Mouse (Mus musculus): Measurements from ENCODE around the gene Zmiz1. TPM values are rescaled to one million over a fixed set of nuclear protein-coding genes. Genes with fewer than 3 reads are reported as not detected.

The Zmiz1 gene
- polyA plus RNA-seq, 1 experiment from 2014 or later, result 6.1 TPM

- H3K27me3 ChIP-seq (ENCODE audit: control insufficient read depth, insufficient read depth, low read depth, low read length), result no peaks in the 10 kb centered on the region
- no peak overlapping the region for H3K4me3 ChIP-seq (ENCODE audit: low read depth, low read length)
- 46% methylated on average over 14 of the region's 14 CpGs for WGBS (ENCODE audit: insufficient replicate concordance)
- H3K4me1 ChIP-seq (ENCODE audit: control insufficient read depth, low read depth, low read length), result peaks cover 8% of the 10 kb centered on the region; the same call in 1 of the 2 replicates
- no peak overlapping the region for H3K4me2 ChIP-seq (ENCODE audit: low read depth, low read length)
- no peak overlapping the region for H3K9ac ChIP-seq (ENCODE audit: low read depth, low read length)
- no peaks in the 10 kb centered on the region for H3K36me3 ChIP-seq (ENCODE audit: control insufficient read depth, insufficient read depth)
- H3K27ac ChIP-seq (ENCODE audit: low read length), result no peak overlapping the region; the same call in 1 of the 2 replicates
- no peaks in the 10 kb centered on the region for H3K9me3 ChIP-seq (replicated peaks; ENCODE audit: control insufficient read depth, low read length)
- ATAC-seq (ENCODE audit: low read depth), result no peak; the same call in 1 of the 2 replicates
Observed at GRCm38 (mm10) chr14:25546852-25547621, 88.1 kb downstream of the Zmiz1 start.

GRCm38 (mm10) chr14:25547882-25548281 is 88.9 kb downstream of the Zmiz1 start:
- no peaks in the 10 kb centered on the region for H3K9me3 ChIP-seq (replicated peaks; ENCODE audit: control insufficient read depth, low read length)
- no peak overlapping the region for H3K9ac ChIP-seq (ENCODE audit: low read depth, low read length)
- H3K36me3 ChIP-seq (ENCODE audit: control insufficient read depth, insufficient read depth), result no peaks in the 10 kb centered on the region
- no peak overlapping the region for H3K4me2 ChIP-seq (ENCODE audit: low read depth, low read length)
- H3K27me3 ChIP-seq (ENCODE audit: control insufficient read depth, insufficient read depth, low read depth, low read length), result no peaks in the 10 kb centered on the region
- H3K4me3 ChIP-seq (ENCODE audit: low read depth, low read length), result no peak overlapping the region
- peaks cover 8% of the 10 kb centered on the region; the same call in 1 of the 2 replicates for H3K4me1 ChIP-seq (ENCODE audit: control insufficient read depth, low read depth, low read length)
- H3K27ac ChIP-seq (ENCODE audit: low read length), result peak overlapping the region; percentile 42; the same call in 1 of the 2 replicates
- 53% methylated on average over 9 of the region's 9 CpGs for WGBS (ENCODE audit: insufficient replicate concordance)
- no peak for ATAC-seq (ENCODE audit: low read depth)

DNA sequence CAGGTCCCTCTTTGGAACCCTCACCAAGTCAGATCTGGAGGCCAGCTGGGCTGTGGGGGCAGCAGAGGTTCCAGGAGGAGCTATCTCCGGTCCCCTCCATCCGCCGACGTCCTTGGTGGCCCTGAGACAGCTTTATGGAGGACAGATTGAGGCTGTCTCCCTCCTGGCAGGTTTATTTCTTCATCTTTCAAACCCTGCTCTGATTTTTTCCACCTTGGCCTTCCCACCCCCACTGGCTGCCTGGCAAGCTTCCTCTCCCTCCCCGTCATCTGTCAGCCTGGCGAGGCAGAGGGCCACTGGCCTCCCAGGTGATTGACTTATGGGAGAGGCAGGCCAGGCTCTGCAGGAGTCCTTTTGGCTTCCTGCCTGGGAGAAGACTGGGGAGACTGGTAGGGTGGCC is 89.7 kb downstream of the Zmiz1 start:
- H3K4me2 ChIP-seq (ENCODE audit: low read depth, low read length), result no peak overlapping the region
- no peak for ATAC-seq (ENCODE audit: low read depth)
- no peak overlapping the region for H3K27ac ChIP-seq (ENCODE audit: low read length)
- no peak overlapping the region for H3K4me3 ChIP-seq (ENCODE audit: low read depth, low read length)
- 65% methylated on average over 6 of the region's 6 CpGs for WGBS (ENCODE audit: insufficient replicate concordance)
- peaks cover 6% of the 10 kb centered on the region; the same call in 1 of the 2 replicates for H3K4me1 ChIP-seq (ENCODE audit: control insufficient read depth, low read depth, low read length)
- H3K27me3 ChIP-seq (ENCODE audit: control insufficient read depth, insufficient read depth, low read depth, low read length), result no peaks in the 10 kb centered on the region
- H3K9ac ChIP-seq (ENCODE audit: low read depth, low read length), result no peak overlapping the region
- no peaks in the 10 kb centered on the region for H3K36me3 ChIP-seq (ENCODE audit: control insufficient read depth, insufficient read depth)
- H3K9me3 ChIP-seq (replicated peaks; ENCODE audit: control insufficient read depth, low read length), result no peaks in the 10 kb centered on the region

DNA sequence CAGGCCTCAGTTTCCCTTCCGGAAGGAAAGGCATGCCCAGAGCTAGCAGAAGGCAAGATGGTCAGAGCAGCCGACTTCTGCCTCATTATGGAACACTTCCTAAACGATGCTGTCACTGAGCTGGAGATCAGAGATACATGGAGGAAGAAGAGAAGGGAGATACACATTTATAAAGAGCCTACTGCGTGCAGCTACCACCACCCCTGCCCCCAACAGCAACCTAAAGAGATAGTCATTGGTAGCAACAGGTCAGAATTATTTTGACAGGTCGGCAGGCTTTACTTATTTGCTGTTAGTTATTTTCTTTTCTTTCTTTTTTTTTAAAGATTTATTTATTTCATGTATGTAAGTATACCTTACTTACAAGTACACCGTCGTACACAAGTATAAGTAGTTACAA is 90.1 kb downstream of the Zmiz1 start:
- Histone ChIP-seq H3K9ac (ENCODE audit: low read depth, low read length) (no peak overlapping the region), H3K27me3 (ENCODE audit: control insufficient read depth, insufficient read depth, low read depth, low read length) (no peaks in the 10 kb centered on the region), H3K4me3 (ENCODE audit: low read depth, low read length) (no peak overlapping the region), H3K4me1 (ENCODE audit: control insufficient read depth, low read depth, low read length) (peaks cover 6% of the 10 kb centered on the region; the same call in 1 of the 2 replicates), H3K4me2 (ENCODE audit: low read depth, low read length) (no peak overlapping the region), H3K27ac (ENCODE audit: low read length) (no peak overlapping the region), H3K9me3 (replicated peaks; ENCODE audit: control insufficient read depth, low read length) (no peaks in the 10 kb centered on the region), H3K36me3 (ENCODE audit: control insufficient read depth, insufficient read depth) (no peaks in the 10 kb centered on the region)
- ATAC-seq (ENCODE audit: low read depth), result no peak
- WGBS (ENCODE audit: insufficient replicate concordance), result 71% methylated on average over 7 of the region's 7 CpGs

GRCm38 (mm10) chr14:25549871-25550840 is 91.2 kb downstream of the Zmiz1 start:
- no peaks in the 10 kb centered on the region for H3K9me3 ChIP-seq (replicated peaks; ENCODE audit: control insufficient read depth, low read length)

GRCm38 (mm10) chr14:25551731-25552130 is 92.7 kb downstream of the Zmiz1 start:
- Histone ChIP-seq H3K4me2 (ENCODE audit: low read depth, low read length) (no peak overlapping the region), H3K27ac (ENCODE audit: low read length) (no peak overlapping the region), H3K27me3 (ENCODE audit: control insufficient read depth, insufficient read depth, low read depth, low read length) (no peaks in the 10 kb centered on the region), H3K9me3 (replicated peaks; ENCODE audit: control insufficient read depth, low read length) (no peaks in the 10 kb centered on the region), H3K4me3 (ENCODE audit: low read depth, low read length) (no peak overlapping the region), H3K36me3 (ENCODE audit: control insufficient read depth, insufficient read depth) (no peaks in the 10 kb centered on the region), H3K9ac (ENCODE audit: low read depth, low read length) (no peak overlapping the region), H3K4me1 (ENCODE audit: control insufficient read depth, low read depth, low read length) (peaks cover 14% of the 10 kb centered on the region)
- no peak for ATAC-seq (ENCODE audit: low read depth)
- WGBS (ENCODE audit: insufficient replicate concordance), result 56% methylated on average over 2 of the region's 2 CpGs

More at GRCm38 (mm10) chr14:25549871-25550840, 91.2 kb downstream of the Zmiz1 start:
- Histone ChIP-seq H3K27ac (ENCODE audit: low read length) (no peak overlapping the region), H3K4me2 (ENCODE audit: low read depth, low read length) (no peak overlapping the region), H3K36me3 (ENCODE audit: control insufficient read depth, insufficient read depth) (no peaks in the 10 kb centered on the region), H3K27me3 (ENCODE audit: control insufficient read depth, insufficient read depth, low read depth, low read length) (no peaks in the 10 kb centered on the region), H3K4me1 (ENCODE audit: control insufficient read depth, low read depth, low read length) (peaks cover 7% of the 10 kb centered on the region), H3K9ac (ENCODE audit: low read depth, low read length) (no peak overlapping the region), H3K4me3 (ENCODE audit: low read depth, low read length) (no peak overlapping the region)
- ATAC-seq (ENCODE audit: low read depth), result no peak
- WGBS (ENCODE audit: insufficient replicate concordance), result 66% methylated on average over 10 of the region's 10 CpGs

DNA sequence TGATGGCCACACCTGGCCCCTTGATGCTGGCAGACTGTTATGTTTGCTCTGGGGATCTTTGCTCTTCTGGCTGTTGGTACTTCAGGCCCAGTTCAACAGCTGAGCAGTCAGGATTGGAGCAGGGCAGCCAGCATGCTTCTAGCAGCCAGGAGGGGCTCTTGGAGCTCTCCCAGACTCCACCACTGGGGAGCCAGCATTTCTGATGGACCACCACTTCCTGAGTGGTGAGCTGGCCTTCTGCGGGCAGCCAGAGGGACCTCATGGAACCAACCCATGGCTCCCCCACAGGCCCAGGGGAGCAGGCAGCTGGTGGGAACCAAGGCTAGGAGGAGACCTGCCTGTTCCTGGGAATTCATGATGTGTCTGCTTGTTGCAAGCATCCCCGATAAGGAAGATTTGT is 94.4 kb downstream of the Zmiz1 start:
- WGBS (ENCODE audit: insufficient replicate concordance), result 63% methylated on average over 2 of the region's 2 CpGs
- Histone ChIP-seq H3K36me3 (ENCODE audit: control insufficient read depth, insufficient read depth) (no peaks in the 10 kb centered on the region), H3K9ac (ENCODE audit: low read depth, low read length) (no peak overlapping the region), H3K4me1 (ENCODE audit: control insufficient read depth, low read depth, low read length) (peaks cover 22% of the 10 kb centered on the region), H3K4me2 (ENCODE audit: low read depth, low read length) (no peak overlapping the region), H3K27ac (ENCODE audit: low read length) (no peak overlapping the region), H3K9me3 (replicated peaks; ENCODE audit: control insufficient read depth, low read length) (no peaks in the 10 kb centered on the region), H3K27me3 (ENCODE audit: control insufficient read depth, insufficient read depth, low read depth, low read length) (no peaks in the 10 kb centered on the region), H3K4me3 (ENCODE audit: low read depth, low read length) (no peak overlapping the region)
- ATAC-seq (ENCODE audit: low read depth), result no peak

DNA sequence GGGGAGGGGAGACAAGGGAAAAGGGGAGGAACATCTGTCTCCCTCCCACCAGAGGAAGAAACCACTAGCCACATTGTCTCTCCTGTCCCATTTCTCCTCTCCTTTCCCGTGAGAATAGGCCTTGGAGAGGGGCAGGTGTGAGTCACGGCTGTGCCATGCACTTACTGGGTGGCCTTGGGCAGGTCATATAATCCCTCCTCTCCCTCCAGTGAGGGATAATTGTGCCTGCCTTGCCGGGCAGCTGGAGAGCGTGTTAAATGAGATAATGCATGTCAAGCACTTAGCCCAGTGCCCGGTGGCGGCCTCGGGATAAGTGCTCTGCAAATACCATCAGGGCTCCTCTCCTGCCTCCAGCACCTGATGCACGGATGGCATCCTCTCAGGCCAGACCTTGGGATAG is 95.8 kb downstream of the Zmiz1 start:
- Histone ChIP-seq H3K9me3 (replicated peaks; ENCODE audit: control insufficient read depth, low read length) (no peaks in the 10 kb centered on the region), H3K27ac (ENCODE audit: low read length) (no peak overlapping the region), H3K4me1 (ENCODE audit: control insufficient read depth, low read depth, low read length) (peaks cover 24% of the 10 kb centered on the region), H3K9ac (ENCODE audit: low read depth, low read length) (no peak overlapping the region), H3K4me3 (ENCODE audit: low read depth, low read length) (no peak overlapping the region), H3K27me3 (ENCODE audit: control insufficient read depth, insufficient read depth, low read depth, low read length) (no peaks in the 10 kb centered on the region), H3K36me3 (ENCODE audit: control insufficient read depth, insufficient read depth) (no peaks in the 10 kb centered on the region), H3K4me2 (ENCODE audit: low read depth, low read length) (no peak overlapping the region)
- 54% methylated on average over 8 of the region's 8 CpGs for WGBS (ENCODE audit: insufficient replicate concordance)
- ATAC-seq (ENCODE audit: low read depth), result no peak

All from liver, embryonic 16.5 days (tissue).